Mouse (Mus musculus): ENCODE measurements around the gene Clptm1. TPM values are rescaled to one million over a fixed set of nuclear protein-coding genes. Genes with fewer than 3 reads are reported as not detected.

Gene Clptm1
- polyA plus RNA-seq, 1 experiment from 2014 or later: 134 TPM

- DNase-seq (no peak), ATAC-seq (ENCODE audit: low FRiP score, low TSS enrichment) (no peak)
- Histone ChIP-seq H3K4me1 (ENCODE audit: control insufficient read depth, insufficient read depth, low read length) (peaks cover 16% of the 10 kb centered on the region), H3K27ac (replicated peaks; ENCODE audit: low read depth, low read length) (no peak overlapping the region), H3K4me3 (replicated peaks; ENCODE audit: low read depth, low read length) (no peak overlapping the region), H3K36me3 (ENCODE audit: control insufficient read depth, insufficient read depth, low read length) (no peaks in the 10 kb centered on the region), H3K4me2 (ENCODE audit: low read length) (no peak overlapping the region), H3K27me3 (ENCODE audit: control insufficient read depth, insufficient read depth, low read length) (no peaks in the 10 kb centered on the region), H3K9ac (replicated peaks; ENCODE audit: low read length) (no peak overlapping the region), H3K9me3 (ENCODE audit: control insufficient read depth, low read length) (no peaks in the 10 kb centered on the region)
- 63% methylated on average over 8 of the region's 8 CpGs for WGBS
These were observed 30.4 kb upstream of the Clptm1 start for GRCm38 (mm10) chr7:19695213-19695594.

GRCm38 (mm10) chr7:19694336-19695212 is 29.7 kb upstream of the Clptm1 start:
- no peak for ATAC-seq (ENCODE audit: low FRiP score, low TSS enrichment)

GRCm38 (mm10) chr7:19693421-19693820 is 28.6 kb upstream of the Clptm1 start:
- DNase-seq (peak; percentile 9), ATAC-seq (ENCODE audit: low FRiP score, low TSS enrichment) (no peak)
- Histone ChIP-seq H3K9ac (replicated peaks; ENCODE audit: low read length) (no peak overlapping the region), H3K36me3 (ENCODE audit: control insufficient read depth, insufficient read depth, low read length) (no peaks in the 10 kb centered on the region), H3K27me3 (ENCODE audit: control insufficient read depth, insufficient read depth, low read length) (no peaks in the 10 kb centered on the region), H3K27ac (replicated peaks; ENCODE audit: low read depth, low read length) (no peak overlapping the region), H3K4me2 (ENCODE audit: low read length) (no peak overlapping the region), H3K4me1 (ENCODE audit: control insufficient read depth, insufficient read depth, low read length) (peaks cover 5% of the 10 kb centered on the region; the same call in 1 of the 2 replicates), H3K4me3 (replicated peaks; ENCODE audit: low read depth, low read length) (no peak overlapping the region), H3K9me3 (ENCODE audit: control insufficient read depth, low read length) (no peaks in the 10 kb centered on the region)
- WGBS: 22% methylated on average over 10 of the region's 10 CpGs

More at GRCm38 (mm10) chr7:19694336-19695212, 29.7 kb upstream of the Clptm1 start:
- no peak overlapping the region for H3K4me3 ChIP-seq (replicated peaks; ENCODE audit: low read depth, low read length)
- H3K9me3 ChIP-seq (ENCODE audit: control insufficient read depth, low read length): no peaks in the 10 kb centered on the region
- H3K27me3 ChIP-seq (ENCODE audit: control insufficient read depth, insufficient read depth, low read length): no peaks in the 10 kb centered on the region
- peaks cover 16% of the 10 kb centered on the region for H3K4me1 ChIP-seq (ENCODE audit: control insufficient read depth, insufficient read depth, low read length)
- no peak overlapping the region for H3K4me2 ChIP-seq (ENCODE audit: low read length)
- 90% methylated on average over 10 of the region's 10 CpGs for WGBS
- no peak overlapping the region for H3K9ac ChIP-seq (replicated peaks; ENCODE audit: low read length)
- no peak overlapping the region for H3K27ac ChIP-seq (replicated peaks; ENCODE audit: low read depth, low read length)
- no peak for DNase-seq
- no peaks in the 10 kb centered on the region for H3K36me3 ChIP-seq (ENCODE audit: control insufficient read depth, insufficient read depth, low read length)

DNA sequence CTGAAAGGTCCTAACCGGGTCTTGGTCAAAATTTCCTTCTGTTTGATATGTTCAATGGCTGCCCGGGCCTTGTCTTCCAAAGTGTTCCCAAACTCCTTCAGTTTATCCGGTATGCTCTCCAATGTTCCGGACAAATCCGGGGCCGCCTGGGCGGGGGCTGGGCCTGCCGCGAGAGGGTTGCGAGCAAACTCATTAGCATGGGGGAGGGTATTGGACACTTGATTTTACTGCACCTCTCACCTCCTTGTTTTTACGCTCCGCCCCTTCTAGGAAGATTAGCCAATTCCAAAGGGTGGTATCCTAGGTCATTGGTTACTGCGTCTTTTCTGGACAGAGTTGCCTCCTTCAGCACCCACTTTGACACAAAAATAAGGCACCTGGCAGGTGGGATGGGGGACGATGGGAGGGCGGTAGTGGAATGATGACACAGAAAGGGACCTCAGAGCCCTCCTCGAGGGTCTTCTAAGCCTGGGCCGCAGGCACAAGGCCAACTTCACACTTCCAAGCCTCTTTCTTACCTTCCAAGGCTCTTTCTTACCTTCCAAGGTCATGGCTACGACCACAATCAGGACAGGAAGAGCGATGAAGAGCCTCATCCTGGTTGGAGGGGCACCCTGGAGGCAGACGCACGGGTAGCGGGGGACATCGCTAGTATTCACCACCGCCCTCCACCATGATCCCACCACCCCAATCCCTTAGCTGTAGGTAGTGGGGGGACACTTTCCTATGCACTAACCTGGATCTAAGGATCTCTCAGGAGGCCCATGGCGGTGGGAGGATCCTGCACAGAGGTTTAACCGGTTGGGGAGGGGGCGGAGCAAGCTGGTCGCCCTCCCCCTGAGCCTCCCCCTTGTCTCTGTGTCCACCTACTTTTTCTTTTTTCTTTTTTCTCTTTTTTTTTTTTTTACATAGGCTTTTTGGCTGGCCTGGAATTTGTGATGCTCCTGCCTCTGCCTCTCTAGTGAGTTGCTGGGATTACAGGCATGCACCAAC is 27.3 kb upstream of the Clptm1 start, which contains the start of gene Apoc1:
Gene Apoc1 (minus strand): TSS at position 788 of the 993 bp plus-strand sequence.
- WGBS: 45% methylated on average over 28 of the region's 28 CpGs
- no peak for DNase-seq
- Histone ChIP-seq H3K4me2 (ENCODE audit: low read length) (no peak within 1 kb of the TSS), H3K9ac (replicated peaks; ENCODE audit: low read length) (no peak within 1 kb of the TSS), H3K4me3 (replicated peaks; ENCODE audit: low read depth, low read length) (no peak within 1 kb of the TSS), H3K9me3 (ENCODE audit: control insufficient read depth, low read length) (no peaks in the 10 kb centered on the region), H3K27me3 (ENCODE audit: control insufficient read depth, insufficient read depth, low read length) (no peaks in the 10 kb centered on the region), H3K4me1 (ENCODE audit: control insufficient read depth, insufficient read depth, low read length) (no peaks in the 10 kb centered on the region), H3K36me3 (ENCODE audit: control insufficient read depth, insufficient read depth, low read length) (no peaks in the 10 kb centered on the region), H3K27ac (replicated peaks; ENCODE audit: low read depth, low read length) (no peak within 1 kb of the TSS)
- no peak for ATAC-seq (ENCODE audit: low FRiP score, low TSS enrichment)

DNA sequence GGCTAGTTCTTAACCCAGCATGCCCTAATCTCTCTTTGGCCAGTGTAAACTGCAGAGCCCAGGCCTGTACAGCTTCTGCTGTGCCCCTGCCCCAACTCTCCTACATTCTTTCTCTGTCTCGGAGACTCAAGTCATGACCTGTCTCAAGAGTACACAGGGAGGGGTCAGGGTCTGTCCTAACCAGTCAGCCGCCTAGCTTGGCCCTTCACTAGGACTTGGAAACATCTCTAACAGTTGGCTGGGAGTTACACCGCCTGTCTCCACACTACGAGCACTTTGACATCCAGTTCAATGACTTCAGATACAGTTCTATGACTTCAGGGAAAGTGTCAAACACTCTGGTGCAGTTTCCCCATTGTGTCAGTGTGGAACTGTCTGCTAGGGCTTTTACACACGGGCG is 26.6 kb upstream of the Clptm1 start:
- ATAC-seq (ENCODE audit: low FRiP score, low TSS enrichment): no peak
- Histone ChIP-seq H3K9me3 (ENCODE audit: control insufficient read depth, low read length) (no peaks in the 10 kb centered on the region), H3K4me1 (ENCODE audit: control insufficient read depth, insufficient read depth, low read length) (no peaks in the 10 kb centered on the region), H3K9ac (replicated peaks; ENCODE audit: low read length) (no peak overlapping the region), H3K36me3 (ENCODE audit: control insufficient read depth, insufficient read depth, low read length) (no peaks in the 10 kb centered on the region), H3K4me2 (ENCODE audit: low read length) (no peak overlapping the region), H3K27ac (replicated peaks; ENCODE audit: low read depth, low read length) (no peak overlapping the region), H3K4me3 (replicated peaks; ENCODE audit: low read depth, low read length) (no peak overlapping the region), H3K27me3 (ENCODE audit: control insufficient read depth, insufficient read depth, low read length) (no peaks in the 10 kb centered on the region)
- WGBS: 79% methylated on average over 6 of the region's 6 CpGs
- no peak for DNase-seq

GRCm38 (mm10) chr7:19690845-19691244 is 26.0 kb upstream of the Clptm1 start:
- no peak overlapping the region for H3K4me2 ChIP-seq (ENCODE audit: low read length)
- H3K9ac ChIP-seq (replicated peaks; ENCODE audit: low read length): no peak overlapping the region
- H3K27ac ChIP-seq (replicated peaks; ENCODE audit: low read depth, low read length): no peak overlapping the region
- H3K36me3 ChIP-seq (ENCODE audit: control insufficient read depth, insufficient read depth, low read length): no peaks in the 10 kb centered on the region
- H3K4me3 ChIP-seq (replicated peaks; ENCODE audit: low read depth, low read length): no peak overlapping the region
- DNase-seq: no peak
- WGBS: 85% methylated on average over 4 of the region's 4 CpGs
- ATAC-seq (ENCODE audit: low FRiP score, low TSS enrichment): no peak
- no peaks in the 10 kb centered on the region for H3K4me1 ChIP-seq (ENCODE audit: control insufficient read depth, insufficient read depth, low read length)
- H3K27me3 ChIP-seq (ENCODE audit: control insufficient read depth, insufficient read depth, low read length): no peaks in the 10 kb centered on the region
- H3K9me3 ChIP-seq (ENCODE audit: control insufficient read depth, low read length): no peaks in the 10 kb centered on the region

DNA sequence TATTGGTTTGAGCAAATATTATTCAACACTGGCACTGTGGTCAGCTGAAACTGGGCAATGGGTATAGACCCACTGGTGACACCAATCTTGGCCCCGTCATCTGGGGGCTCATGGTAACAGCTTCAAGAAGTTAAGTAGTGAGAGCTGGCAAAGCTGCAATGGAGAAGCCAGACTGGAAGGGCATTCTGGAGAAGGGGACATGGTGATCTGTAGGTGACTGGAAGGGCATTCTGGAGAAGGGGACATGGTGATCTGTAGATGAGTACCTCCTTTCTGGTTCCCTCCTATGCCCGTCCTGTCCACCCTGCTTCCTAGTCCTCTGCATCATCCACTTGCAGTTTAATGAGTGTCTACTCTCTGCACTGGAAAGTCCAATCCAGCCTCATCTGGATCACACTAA is 23.8 kb upstream of the Clptm1 start:
- no peak for DNase-seq
- WGBS: 94% methylated on average over 2 of the region's 2 CpGs
- H3K9ac ChIP-seq (replicated peaks; ENCODE audit: low read length): no peak overlapping the region
- no peak overlapping the region for H3K4me3 ChIP-seq (replicated peaks; ENCODE audit: low read depth, low read length)
- no peak for ATAC-seq (ENCODE audit: low FRiP score, low TSS enrichment)
- no peaks in the 10 kb centered on the region for H3K36me3 ChIP-seq (ENCODE audit: control insufficient read depth, insufficient read depth, low read length)
- H3K27me3 ChIP-seq (ENCODE audit: control insufficient read depth, insufficient read depth, low read length): no peaks in the 10 kb centered on the region
- H3K4me2 ChIP-seq (ENCODE audit: low read length): no peak overlapping the region
- no peak overlapping the region for H3K27ac ChIP-seq (replicated peaks; ENCODE audit: low read depth, low read length)
- H3K9me3 ChIP-seq (ENCODE audit: control insufficient read depth, low read length): no peaks in the 10 kb centered on the region
- no peaks in the 10 kb centered on the region for H3K4me1 ChIP-seq (ENCODE audit: control insufficient read depth, insufficient read depth, low read length)

GRCm38 (mm10) chr7:19688101-19688500 is 23.3 kb upstream of the Clptm1 start:
- Histone ChIP-seq H3K27ac (replicated peaks; ENCODE audit: low read depth, low read length) (no peak overlapping the region), H3K27me3 (ENCODE audit: control insufficient read depth, insufficient read depth, low read length) (no peaks in the 10 kb centered on the region), H3K4me1 (ENCODE audit: control insufficient read depth, insufficient read depth, low read length) (no peaks in the 10 kb centered on the region), H3K4me2 (ENCODE audit: low read length) (no peak overlapping the region), H3K9ac (replicated peaks; ENCODE audit: low read length) (no peak overlapping the region), H3K9me3 (ENCODE audit: control insufficient read depth, low read length) (no peaks in the 10 kb centered on the region), H3K4me3 (replicated peaks; ENCODE audit: low read depth, low read length) (no peak overlapping the region), H3K36me3 (ENCODE audit: control insufficient read depth, insufficient read depth, low read length) (no peaks in the 10 kb centered on the region)
- WGBS: 93% methylated on average over 10 of the region's 10 CpGs
- ATAC-seq (ENCODE audit: low FRiP score, low TSS enrichment) (no peak), DNase-seq (no peak)

Measured in midbrain, embryonic 14.5 days (tissue).